Mouse (Mus musculus) CH12.LX (cell line): Measurements from ENCODE around the gene Rfx7. TPM values are rescaled to one million over a fixed set of nuclear protein-coding genes. Genes with fewer than 3 reads are reported as not detected.
A peak's percentile ranks its signal among the peaks of the same experiment; 100 is the strongest.

Source experiments
- DNase-seq: peaks from one replicate; pipeline ENCODE4 v3.0.0-alpha.2; 2013; ENCODE audit errors: extremely low read depth
- H3K27ac ChIP-seq: 2 replicates; pipeline ENCODE4 v1.5.1; 2012; ENCODE audit warnings: low read depth, mild to moderate bottlenecking, control low read depth, moderate library complexity; ENCODE audit not compliant: insufficient read depth
- H3K27me3 ChIP-seq: replicated peaks from 2 replicates; pipeline ENCODE3; 2012; ENCODE audit warnings: inconsistent platforms
- H3K36me3 ChIP-seq, 2 experiments: replicated peaks in 1 of 2; 2 replicates each; pipeline versions ENCODE3 to v1.6.1; 2012; ENCODE audit warnings: inconsistent platforms in 1 of 2, low read length in 1 of 2, mild to moderate bottlenecking in 1 of 2, mixed read lengths in 1 of 2, moderate library complexity in 1 of 2; ENCODE audit not compliant: control insufficient read depth in 1 of 2, insufficient read depth in 1 of 2
- H3K4me1 ChIP-seq, 2 experiments: 2 replicates each; pipeline ENCODE4 v1.6.1; 2012; ENCODE audit warnings: inconsistent platforms in 1 of 2, moderate library complexity in 1 of 2; ENCODE audit not compliant: insufficient read depth in 2 of 2, control insufficient read depth in 1 of 2
- H3K4me2 ChIP-seq: 2 replicates; pipeline ENCODE4 v1.6.1; 2012; ENCODE audit warnings: low read depth, mild to moderate bottlenecking, control low read depth; ENCODE audit not compliant: poor library complexity, insufficient read depth, severe bottlenecking
- H3K4me3 ChIP-seq, 3 experiments: fragments of 150-350 bp in 1 of 3; sonication (generic) in 1 of 3; replicated peaks in 1 of 3; 2 replicates each; pipeline versions ENCODE3 to v1.5.1; 2011 to 2012; ENCODE audit warnings: low read depth in 2 of 3, low read length in 2 of 3, mild to moderate bottlenecking in 2 of 3, moderate library complexity in 2 of 3, control low read depth in 1 of 3, improper control_type of control experiment in 1 of 3, inconsistent platforms in 1 of 3, mixed read lengths in 1 of 3; ENCODE audit not compliant: poor library complexity in 1 of 3
- H3K79me2 ChIP-seq: replicated peaks from 2 replicates; pipeline ENCODE4 v1.6.1; 2012; ENCODE audit warnings: mild to moderate bottlenecking, moderate library complexity; ENCODE audit not compliant: control insufficient read depth, poor library complexity, insufficient read depth, severe bottlenecking; ENCODE audit errors: extremely low read depth
- H3K9ac ChIP-seq: 2 replicates; pipeline ENCODE4 v1.6.1; 2012; ENCODE audit warnings: low read depth, mild to moderate bottlenecking, control low read depth, moderate library complexity; ENCODE audit not compliant: insufficient read depth
- H3K9me3 ChIP-seq: replicated peaks from 2 replicates; pipeline ENCODE3; 2012; ENCODE audit warnings: low read length, inconsistent platforms, mixed read lengths
- EP300 ChIP-seq: IDR thresholded peaks from 2 replicates; pipeline ENCODE4 v1.6.1; 2011; ENCODE audit warnings: low read length, improper control_type of control experiment
- ETS1 ChIP-seq: conservative IDR thresholded peaks from 2 replicates; pipeline ENCODE4 v1.6.1; 2012; ENCODE audit warnings: low read depth, mild to moderate bottlenecking, inconsistent platforms, low read length, improper control_type of control experiment, moderate library complexity
- JUND ChIP-seq: conservative IDR thresholded peaks from 2 replicates; pipeline ENCODE4 v1.6.1; 2011; ENCODE audit warnings: low read depth, low read length, improper control_type of control experiment
- KAT2A ChIP-seq: IDR thresholded peaks from 2 replicates; pipeline ENCODE4 v1.6.1; 2012; ENCODE audit warnings: low read length, improper control_type of control experiment, inconsistent platforms; ENCODE audit not compliant: insufficient replicate concordance
- MAZ ChIP-seq: IDR thresholded peaks from 2 replicates; pipeline ENCODE4 v1.6.1; 2012; ENCODE audit warnings: low read depth, mild to moderate bottlenecking, inconsistent platforms, low read length, improper control_type of control experiment, moderate library complexity
- MEF2A ChIP-seq: IDR thresholded peaks from 2 replicates; pipeline ENCODE4 v1.6.1; 2014; ENCODE audit warnings: low read depth, mild to moderate bottlenecking, inconsistent platforms, low read length, improper control_type of control experiment, borderline replicate concordance
- NRF1 ChIP-seq: IDR thresholded peaks from 2 replicates; pipeline ENCODE4 v1.6.1; 2014; ENCODE audit warnings: low read depth, mild to moderate bottlenecking, inconsistent platforms, low read length, improper control_type of control experiment, moderate library complexity
- POLR2A ChIP-seq: IDR thresholded peaks from 2 replicates; pipeline ENCODE4 v1.6.1; 2011; ENCODE audit warnings: low read depth, mild to moderate bottlenecking, improper control_type of control experiment, low read length
- POLR2AphosphoS2 ChIP-seq: IDR thresholded peaks from 2 replicates; pipeline ENCODE4 v1.6.1; 2011; ENCODE audit warnings: low read depth, low read length, improper control_type of control experiment
- RAD21 ChIP-seq: IDR thresholded peaks from 2 replicates; pipeline ENCODE4 v1.6.1; 2011; ENCODE audit warnings: low read depth, mild to moderate bottlenecking, low read length, improper control_type of control experiment, moderate library complexity
- RCOR1 ChIP-seq: conservative IDR thresholded peaks from 2 replicates; pipeline ENCODE4 v1.6.1; 2012; ENCODE audit warnings: low read depth, mild to moderate bottlenecking, inconsistent platforms, low read length, improper control_type of control experiment
- SIN3A ChIP-seq: IDR thresholded peaks from 2 replicates; pipeline ENCODE4 v1.6.1; 2012; ENCODE audit warnings: low read length, improper control_type of control experiment, inconsistent platforms
- SMC3 ChIP-seq: IDR thresholded peaks from 2 replicates; pipeline ENCODE4 v1.6.1; 2011; ENCODE audit warnings: low read depth, low read length, improper control_type of control experiment
- TCF12 ChIP-seq: IDR thresholded peaks from 2 replicates; pipeline ENCODE4 v1.6.1; 2014; ENCODE audit warnings: low read depth, mild to moderate bottlenecking, inconsistent platforms, low read length, improper control_type of control experiment
- USF1 ChIP-seq: IDR thresholded peaks from 2 replicates; pipeline ENCODE4 v1.6.1; 2014; ENCODE audit warnings: low read depth, mild to moderate bottlenecking, inconsistent platforms, low read length, improper control_type of control experiment
- ZC3H11A ChIP-seq: IDR thresholded peaks from 2 replicates; pipeline ENCODE4 v1.6.1; 2012; ENCODE audit warnings: low read depth, mild to moderate bottlenecking, inconsistent platforms, low read length, improper control_type of control experiment
- ZNF384 ChIP-seq: IDR thresholded peaks from 2 replicates; pipeline ENCODE4 v1.6.1; 2012; ENCODE audit warnings: low read depth, low read length, improper control_type of control experiment, inconsistent platforms
- dilution Hi-C: fragments of 300-500 bp; cut with MboI; formaldehyde crosslinking; loops from 2 replicates; pipeline ENCODE4 v1.14.3; 2020; ENCODE audit warnings: low sequenced_read_pairs; ENCODE audit not compliant: extremely low pct_unique_long_range_greater_than_20kb, extremely low pct_ligation_motif_present
- in situ Hi-C: fragments of 300-500 bp; cut with MboI; formaldehyde crosslinking; loops from 3 replicates; pipeline ENCODE4 v1.14.3; 2019; ENCODE audit warnings: low sequenced_read_pairs, low pct_ligation_motif_present, low pct_unique_long_range_greater_than_20kb, mixed read lengths
- polyA plus RNA-seq: library from polyadenylated mRNA; unstranded; fragments of >175 nt; gene quantifications from 2 replicates; pipeline ENCODE4 v1.2.1, GENCODE M21; 2012; ENCODE audit warnings: low read depth; ENCODE audit not compliant: insufficient read length
- total RNA-seq, 2 experiments: library from RNA; depleted of rRNA; stranded (reverse); fragments of 300-350 nt in 1 of 2; fragments of >200 nt in 1 of 2; gene quantifications; 2 replicates each; pipeline ENCODE4 v1.2.3; 2012 to 2014

Gene Rfx7
- total and polyA plus RNA-seq, 3 experiments, result 18.4 to 49.9 (median 27.3) TPM

GRCm38 (mm10) chr9:72520849-72521248 lies 11.2 kb upstream of the Rfx7 start:
- in situ Hi-C loops (no loop called here), dilution Hi-C loops (no loop called here)
- H3K9ac ChIP-seq, result no peak overlapping the region
- no peaks in the 10 kb centered on the region for H3K9me3 ChIP-seq
- TF ChIP-seq NRF1 (no peak), JUND (no peak), TCF12 (no peak), ZNF384 (no peak), POLR2AphosphoS2 (no peak), POLR2A (no peak), ETS1 (no peak), USF1 (no peak), EP300 (no peak), SIN3A (no peak), RCOR1 (no peak), ZC3H11A (no peak), MAZ (no peak), KAT2A (no peak), MEF2A (no peak), SMC3 (no peak), RAD21 (no peak)
- H3K36me3 ChIP-seq, result peaks cover 0 to 45% of the 10 kb centered on the region in 2 experiments
- no peaks in the 10 kb centered on the region for H3K79me2 ChIP-seq
- H3K4me1 ChIP-seq, result peaks cover 0 to under 1% of the 10 kb centered on the region in 2 experiments; a peak in 1 of 4 replicates
- H3K4me2 ChIP-seq, result no peak overlapping the region
- no peak overlapping the region for H3K27ac ChIP-seq
- H3K27me3 ChIP-seq, result no peaks in the 10 kb centered on the region
- H3K4me3 ChIP-seq, result no peak overlapping the region
- DNase-seq, result no peak

GRCm38 (mm10) chr9:72526091-72526490 lies 5.9 kb upstream of the Rfx7 start:
- in situ Hi-C loops (loop anchor here (5.0 kb wide), 1 partner anchor 34 kb away; the partner anchor contains the start of gene Tex9), dilution Hi-C loops (no loop called here)
- H3K4me3 ChIP-seq, result no peak overlapping the region

More at GRCm38 (mm10) chr9:72526091-72526490, 5.9 kb upstream of the Rfx7 start:
- Histone ChIP-seq H3K27me3 (no peaks in the 10 kb centered on the region), H3K36me3 (peaks cover 0 to 17% of the 10 kb centered on the region in 2 experiments), H3K4me2 (no peak overlapping the region), H3K9me3 (no peaks in the 10 kb centered on the region), H3K79me2 (no peaks in the 10 kb centered on the region)
- DNase-seq, result no peak
- TF ChIP-seq MAZ, result no peak
- peak; percentile 78 for TF ChIP-seq ZNF384
- TF ChIP-seq, all 38 proteins: peak for 1
- Histone ChIP-seq H3K9ac (no peak overlapping the region), H3K27ac (no peak overlapping the region), H3K4me1 (peaks cover 0 to 35% of the 10 kb centered on the region in 2 experiments; a peak in 3 of 4 replicates)
